ENCODE assay signal across 12 mouse cellular contexts in the genomic region with DNA sequence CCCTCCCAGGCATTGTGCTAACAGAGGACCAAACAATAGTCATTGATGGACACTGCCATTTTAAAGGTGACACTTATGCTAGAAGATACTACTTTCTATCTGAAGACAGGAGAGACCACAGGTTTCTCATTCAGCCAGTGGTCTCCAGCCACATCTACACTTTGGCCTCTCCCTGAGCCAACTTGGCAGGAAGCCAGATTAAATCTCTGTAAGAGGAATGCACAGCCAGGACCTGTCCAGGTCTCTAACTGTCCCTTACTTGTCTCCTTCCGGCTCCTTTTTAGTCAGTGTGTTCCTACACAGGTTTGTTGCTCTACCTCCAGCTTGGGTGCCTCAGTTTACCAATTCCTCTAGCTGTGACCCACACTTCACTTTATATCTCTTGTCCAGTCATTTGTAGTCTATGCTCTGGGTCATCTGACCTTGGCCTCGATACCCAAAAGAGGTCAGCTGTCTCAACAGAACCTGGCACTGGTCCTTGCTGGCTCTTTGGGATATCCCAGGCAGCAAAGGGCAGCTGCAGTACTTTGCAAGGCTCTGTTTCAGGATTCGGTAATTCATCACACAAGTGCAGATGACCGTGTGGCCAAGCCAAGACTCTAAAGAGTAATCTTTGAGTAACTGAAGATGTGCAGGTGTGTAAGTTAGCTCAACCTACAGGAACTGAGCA.
"Had no signal": no experiment of that assay in that cellular context is flagged by ENCODE, and none has a peak within 500 bp of the region (broad histone marks: within the 10 kb centered on the region; RNA-seq: fewer than 3 reads in every experiment).

No protein-coding gene starts in this region.

- H3K9me3 ChIP-seq: limb, embryonic 13.5 days; midbrain, embryonic 13.5 days; stomach, embryonic 15.5 days had no signal

- H3K4me3 ChIP-seq: limb, embryonic 13.5 days; midbrain, embryonic 13.5 days; stomach, embryonic 15.5 days had no signal

- H3K27me3 ChIP-seq: limb, embryonic 13.5 days; midbrain, embryonic 13.5 days; stomach, embryonic 15.5 days had no signal

- H3K27ac ChIP-seq: kidney, postnatal 0 days; limb, embryonic 13.5 days; midbrain, embryonic 13.5 days; stomach, embryonic 15.5 days had no signal

- H3K4me1 ChIP-seq: midbrain, embryonic 13.5 days had no signal

- DNase-seq: layer of hippocampus, adult 9-11 months; layer of hippocampus, postnatal 36 days; left cerebral cortex, postnatal 4 days; lung, embryonic 14.5 days; lung, postnatal 10 days; spleen, adult 18-20 months; thymus, adult 2 months; thymus, postnatal 25 days had no signal

- H3K36me3 ChIP-seq: limb, embryonic 13.5 days; midbrain, embryonic 13.5 days; stomach, embryonic 15.5 days had no signal
